Mouse (Mus musculus): ENCODE measurements at regions not wholly inside any gene's neighbourhood (a gene's known extent, or its start where the extent isn't known, plus 50 kb on each side); places are given as distances from the start of the nearest gene placed in this dataset.
A peak's percentile ranks its signal among the peaks of the same experiment; 100 is the strongest.

DNA sequence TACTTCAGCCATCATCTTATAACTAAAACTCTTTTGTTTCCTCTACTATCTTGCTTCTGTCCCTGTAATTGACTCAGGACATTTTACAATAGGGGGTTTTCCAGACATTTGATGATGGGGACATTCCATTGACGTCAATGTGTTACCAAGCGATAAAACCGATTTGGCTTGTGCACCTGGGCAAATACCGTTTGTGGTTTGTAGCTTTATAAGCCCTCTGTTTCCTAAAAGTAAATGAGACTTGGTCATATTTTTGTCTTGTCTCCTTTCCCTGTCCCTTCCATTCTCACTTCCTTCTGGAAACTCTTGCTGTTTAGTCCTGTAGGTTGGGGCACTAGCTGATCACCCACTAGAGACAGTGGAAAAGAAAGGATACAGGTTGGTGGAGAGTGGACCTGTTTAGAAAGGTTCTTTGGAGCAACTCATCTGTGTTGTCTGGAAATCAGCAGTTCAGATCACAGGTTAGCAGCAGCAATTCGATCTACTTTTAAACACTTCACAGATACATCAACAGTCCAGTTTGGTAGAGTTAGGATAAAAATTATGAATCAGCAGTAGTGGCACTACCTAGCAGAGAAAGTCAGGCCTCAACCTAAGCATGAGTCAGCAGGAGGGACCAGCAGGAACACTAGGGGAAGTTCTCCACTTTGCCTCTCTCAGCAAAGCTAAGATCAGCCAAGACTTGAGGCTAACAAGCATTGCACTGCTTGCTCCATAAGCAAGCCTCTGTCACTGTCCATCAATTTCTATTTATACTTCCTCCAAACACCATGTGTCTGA, 156.6 kb downstream of the Tmem161b start:
- Histone ChIP-seq H3K36me3 (ENCODE audit: control insufficient read depth, insufficient read depth, low read length) (no peaks in the 10 kb centered on the region), H3K9ac (ENCODE audit: low read length) (no peak overlapping the region), H3K27ac (ENCODE audit: low read depth, low read length) (no peak overlapping the region), H3K4me2 (no peak overlapping the region), H3K4me3 (ENCODE audit: low read depth, low read length) (no peak overlapping the region), H3K4me1 (ENCODE audit: control insufficient read depth, insufficient read depth, low read length) (no peaks in the 10 kb centered on the region), H3K9me3 (ENCODE audit: control insufficient read depth, low read length) (no peaks in the 10 kb centered on the region), H3K27me3 (ENCODE audit: control insufficient read depth, insufficient read depth, low read length) (no peaks in the 10 kb centered on the region)
- DNase-seq (ENCODE audit: low spot score, missing footprints) (no peak), ATAC-seq (ENCODE audit: low FRiP score) (no peak)
- WGBS: 89% methylated on average over 5 of the region's 5 CpGs

DNA sequence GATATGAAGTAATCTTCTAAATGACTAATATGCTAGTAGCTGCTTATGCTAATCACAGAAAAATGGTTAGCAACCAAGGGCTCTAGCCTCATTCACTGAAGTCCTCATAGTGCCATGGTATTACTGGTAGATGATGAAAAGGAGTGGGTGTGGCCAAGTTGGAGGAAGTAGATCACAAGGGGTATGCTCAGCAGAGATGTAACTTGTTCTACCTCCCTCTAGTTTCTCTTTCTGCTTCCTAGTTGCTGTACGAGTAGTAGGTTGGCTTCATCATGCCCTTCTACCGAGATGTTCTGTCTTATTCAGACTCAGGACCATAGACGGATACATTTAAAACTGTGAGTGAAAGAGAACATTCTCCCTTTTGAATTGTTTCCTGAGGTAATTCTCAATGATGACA, 169.5 kb downstream of the Tmem161b start:
- Histone ChIP-seq H3K4me2 (no peak overlapping the region), H3K27me3 (ENCODE audit: control insufficient read depth, insufficient read depth, low read length) (no peaks in the 10 kb centered on the region), H3K9ac (ENCODE audit: low read length) (no peak overlapping the region), H3K4me3 (ENCODE audit: low read depth, low read length) (no peak overlapping the region), H3K36me3 (ENCODE audit: control insufficient read depth, insufficient read depth, low read length) (no peaks in the 10 kb centered on the region), H3K27ac (ENCODE audit: low read depth, low read length) (no peak overlapping the region), H3K9me3 (ENCODE audit: control insufficient read depth, low read length) (no peaks in the 10 kb centered on the region), H3K4me1 (ENCODE audit: control insufficient read depth, insufficient read depth, low read length) (no peaks in the 10 kb centered on the region)
- DNase-seq (ENCODE audit: low spot score, missing footprints) (peak; percentile 54), ATAC-seq (ENCODE audit: low FRiP score) (no peak)
- 86% methylated on average over 3 of the region's 3 CpGs for WGBS

GRCm38 (mm10) chr13:84398476-84399344, 176.6 kb downstream of the Tmem161b start:
- Histone ChIP-seq H3K9ac (ENCODE audit: low read length) (no peak overlapping the region), H3K27me3 (ENCODE audit: control insufficient read depth, insufficient read depth, low read length) (no peaks in the 10 kb centered on the region), H3K36me3 (ENCODE audit: control insufficient read depth, insufficient read depth, low read length) (no peaks in the 10 kb centered on the region), H3K4me2 (no peak overlapping the region), H3K4me1 (ENCODE audit: control insufficient read depth, insufficient read depth, low read length) (peaks cover 15% of the 10 kb centered on the region), H3K4me3 (ENCODE audit: low read depth, low read length) (no peak overlapping the region), H3K27ac (ENCODE audit: low read depth, low read length) (no peak overlapping the region), H3K9me3 (ENCODE audit: control insufficient read depth, low read length) (no peaks in the 10 kb centered on the region)
- no peak for DNase-seq (ENCODE audit: low spot score, missing footprints)
- ATAC-seq (ENCODE audit: low FRiP score): peak; percentile 76
- 61% methylated on average over 7 of the region's 7 CpGs for whole genome bisulfite sequencing

DNA sequence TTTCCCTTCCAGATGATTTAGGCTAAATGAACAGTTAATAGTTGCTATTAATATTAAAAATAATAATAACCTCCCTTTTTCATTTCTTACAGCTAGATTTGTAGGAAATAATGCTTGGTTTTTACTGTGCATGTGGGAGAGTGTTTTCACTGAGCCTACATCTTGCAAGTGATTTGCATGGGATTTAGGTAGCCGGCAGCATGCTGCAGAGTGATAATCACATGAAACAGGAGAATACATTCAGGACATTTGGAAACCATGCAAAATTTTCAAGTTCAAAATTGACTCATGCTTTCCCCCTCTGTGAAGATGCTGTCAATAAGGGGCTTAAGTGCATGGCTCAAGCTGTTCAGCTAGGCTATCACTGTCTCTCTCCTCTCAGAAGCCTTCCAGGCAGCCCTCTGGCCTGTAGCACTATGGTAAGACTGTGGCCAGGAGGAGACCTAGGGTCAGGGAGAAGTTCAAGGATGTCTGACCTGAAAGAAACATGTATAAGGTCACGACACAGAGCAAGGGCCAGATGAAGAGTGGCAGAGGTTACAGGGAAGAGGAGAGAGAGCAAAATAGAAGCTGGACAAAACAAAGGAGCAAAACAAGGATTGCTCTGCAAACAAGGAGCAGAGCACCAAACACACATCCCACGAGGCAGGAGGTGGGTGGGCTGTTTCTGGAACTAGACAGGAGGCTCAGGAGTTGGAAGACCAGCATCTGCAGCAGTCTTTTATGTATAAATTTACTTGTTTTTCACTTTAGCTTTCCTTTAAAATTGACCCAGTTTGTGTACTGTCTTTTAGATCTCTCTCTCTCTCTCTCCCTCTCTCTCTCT, 177.5 kb downstream of the Tmem161b start:
- H3K36me3 ChIP-seq (ENCODE audit: control insufficient read depth, insufficient read depth, low read length): no peaks in the 10 kb centered on the region
- no peak overlapping the region for H3K4me2 ChIP-seq
- DNase-seq (ENCODE audit: low spot score, missing footprints) (no peak), ATAC-seq (ENCODE audit: low FRiP score) (peak; percentile 65)
- H3K4me3 ChIP-seq (ENCODE audit: low read depth, low read length): no peak overlapping the region
- H3K27me3 ChIP-seq (ENCODE audit: control insufficient read depth, insufficient read depth, low read length): no peaks in the 10 kb centered on the region
- H3K9me3 ChIP-seq (ENCODE audit: control insufficient read depth, low read length): no peaks in the 10 kb centered on the region
- peak overlapping the region; percentile 40; the same call in 1 of the 2 replicates for H3K27ac ChIP-seq (ENCODE audit: low read depth, low read length)
- H3K4me1 ChIP-seq (ENCODE audit: control insufficient read depth, insufficient read depth, low read length): peaks cover 17% of the 10 kb centered on the region
- H3K9ac ChIP-seq (ENCODE audit: low read length): peak overlapping the region; percentile 42; the same call in 1 of the 2 replicates
- WGBS: 33% methylated on average over 3 of the region's 3 CpGs

GRCm38 (mm10) chr13:84401006-84401405, 178.9 kb downstream of the Tmem161b start:
- ATAC-seq (ENCODE audit: low FRiP score) (no peak), DNase-seq (ENCODE audit: low spot score, missing footprints) (no peak)
- Histone ChIP-seq H3K4me1 (ENCODE audit: control insufficient read depth, insufficient read depth, low read length) (peaks cover 20% of the 10 kb centered on the region), H3K27ac (ENCODE audit: low read depth, low read length) (no peak overlapping the region), H3K9ac (ENCODE audit: low read length) (no peak overlapping the region), H3K36me3 (ENCODE audit: control insufficient read depth, insufficient read depth, low read length) (no peaks in the 10 kb centered on the region), H3K27me3 (ENCODE audit: control insufficient read depth, insufficient read depth, low read length) (no peaks in the 10 kb centered on the region), H3K4me2 (no peak overlapping the region), H3K4me3 (ENCODE audit: low read depth, low read length) (no peak overlapping the region), H3K9me3 (ENCODE audit: control insufficient read depth, low read length) (no peaks in the 10 kb centered on the region)

- Histone ChIP-seq H3K27ac (ENCODE audit: low read depth, low read length) (peak overlapping the region; percentile 68), H3K27me3 (ENCODE audit: control insufficient read depth, insufficient read depth, low read length) (no peaks in the 10 kb centered on the region), H3K4me3 (ENCODE audit: low read depth, low read length) (no peak overlapping the region), H3K4me2 (peak overlapping the region; percentile 6; the same call in 1 of the 2 replicates), H3K9me3 (ENCODE audit: control insufficient read depth, low read length) (no peaks in the 10 kb centered on the region), H3K36me3 (ENCODE audit: control insufficient read depth, insufficient read depth, low read length) (no peaks in the 10 kb centered on the region), H3K4me1 (ENCODE audit: control insufficient read depth, insufficient read depth, low read length) (peaks cover 9% of the 10 kb centered on the region), H3K9ac (ENCODE audit: low read length) (peak overlapping the region; percentile 14; the same call in 1 of the 2 replicates)
- WGBS: 59% methylated on average over 19 of the region's 19 CpGs
- DNase-seq (ENCODE audit: low spot score, missing footprints) (no peak), ATAC-seq (ENCODE audit: low FRiP score) (peak; percentile 88)
Observed at GRCm38 (mm10) chr13:84404566-84405194, 182.6 kb downstream of the Tmem161b start.

DNA sequence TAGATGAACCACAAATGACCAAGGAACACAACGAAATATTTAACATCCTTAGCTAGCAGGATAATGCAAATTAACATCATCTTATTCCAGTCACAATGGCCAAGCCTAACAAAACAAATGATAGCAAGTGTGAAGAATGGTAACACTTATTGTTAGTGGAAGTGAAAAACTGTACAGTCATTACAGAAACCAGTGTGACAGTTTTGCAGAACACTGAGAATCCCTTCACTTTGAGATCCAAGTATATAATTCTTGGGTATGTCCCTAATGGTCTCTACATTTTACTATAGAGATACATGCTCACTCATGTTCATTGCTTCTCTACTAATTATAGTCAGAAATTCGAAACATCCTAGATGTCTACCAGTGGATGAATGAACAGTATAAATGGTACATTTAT, 212.3 kb downstream of the Tmem161b start:
- WGBS: 79% methylated on average over 2 of the region's 2 CpGs
- H3K9ac ChIP-seq (ENCODE audit: low read length): no peak overlapping the region

GRCm38 (mm10) chr13:84437586-84438443, 215.7 kb downstream of the Tmem161b start:
- Histone ChIP-seq H3K4me3 (ENCODE audit: low read depth, low read length) (no peak overlapping the region), H3K4me1 (ENCODE audit: control insufficient read depth, insufficient read depth, low read length) (no peaks in the 10 kb centered on the region), H3K4me2 (no peak overlapping the region), H3K27ac (ENCODE audit: low read depth, low read length) (no peak overlapping the region), H3K27me3 (ENCODE audit: control insufficient read depth, insufficient read depth, low read length) (no peaks in the 10 kb centered on the region), H3K9ac (ENCODE audit: low read length) (no peak overlapping the region), H3K9me3 (ENCODE audit: control insufficient read depth, low read length) (no peaks in the 10 kb centered on the region), H3K36me3 (ENCODE audit: control insufficient read depth, insufficient read depth, low read length) (no peaks in the 10 kb centered on the region)
- DNase-seq (ENCODE audit: low spot score, missing footprints): no peak
- ATAC-seq (ENCODE audit: low FRiP score): 0 out of 2 replicates have a peak, but pooled peaks have one; percentile 44
- WGBS: 70% methylated on average over 5 of the region's 5 CpGs

More for the DNA sequence above, 212.3 kb downstream of the Tmem161b start:
- Histone ChIP-seq H3K9me3 (ENCODE audit: control insufficient read depth, low read length) (no peaks in the 10 kb centered on the region), H3K36me3 (ENCODE audit: control insufficient read depth, insufficient read depth, low read length) (no peaks in the 10 kb centered on the region), H3K27ac (ENCODE audit: low read depth, low read length) (no peak overlapping the region), H3K27me3 (ENCODE audit: control insufficient read depth, insufficient read depth, low read length) (no peaks in the 10 kb centered on the region), H3K4me2 (no peak overlapping the region), H3K4me1 (ENCODE audit: control insufficient read depth, insufficient read depth, low read length) (no peaks in the 10 kb centered on the region), H3K4me3 (ENCODE audit: low read depth, low read length) (no peak overlapping the region)
- DNase-seq (ENCODE audit: low spot score, missing footprints): no peak
- ATAC-seq (ENCODE audit: low FRiP score): no peak

Measured in midbrain, embryonic 11.5 days (tissue).